Mouse (Mus musculus) liver, postnatal 0 days (tissue): ENCODE measurements around the gene Pde2a.

ENCODE experiments used
- CTCF ChIP-seq: sonication (generic); IDR thresholded peaks from 2 replicates; pipeline ENCODE4 v1.5.1; 2016; ENCODE audit warnings: antibody characterized with exemption, low read depth
- EP300 ChIP-seq: IDR thresholded peaks from 2 replicates; pipeline ENCODE4 v1.6.1; 2016; ENCODE audit warnings: antibody characterized with exemption, low read depth, mild to moderate bottlenecking

DNA sequence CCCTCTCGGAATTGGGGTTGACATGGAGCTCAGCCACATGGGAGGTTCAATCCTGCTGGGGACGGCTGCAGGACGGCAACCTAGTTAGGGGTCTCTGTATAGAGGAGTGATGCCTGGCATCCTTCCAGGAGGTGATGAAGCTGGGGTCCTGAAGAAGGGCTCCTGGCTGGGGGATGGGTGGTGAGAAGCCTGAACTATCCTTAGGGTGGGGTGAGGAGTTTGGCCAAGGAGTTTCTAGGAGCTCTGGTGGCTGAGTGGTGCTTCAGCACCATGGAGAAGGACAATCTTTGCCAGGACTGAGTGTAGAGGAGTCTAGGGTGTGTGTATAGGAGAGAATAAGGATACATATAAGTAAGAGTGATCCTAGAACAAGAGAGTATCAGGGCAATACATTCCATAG lies 578 bp downstream of the Pde2a start:
- TF ChIP-seq EP300 (no peak), CTCF (no peak)
